Mouse (Mus musculus) mouse embryonic stem cell (cell line): ENCODE data around the gene Gas7.

Experiments
- in situ Hi-C, 2 experiments: fragments of 300-500 bp; cut with MboI; formaldehyde crosslinking; loops; 1 replicate in 1 of 2; 3 replicates in 1 of 2; pipeline ENCODE4 v1.14.3; 2019 to 2020; ENCODE audit warnings: low sequenced_read_pairs in 2 of 2, low pct_unique_long_range_greater_than_20kb in 1 of 2, mixed read lengths in 1 of 2; ENCODE audit not compliant: unreplicated experiment in 1 of 2

Gene Gas7

DNA sequence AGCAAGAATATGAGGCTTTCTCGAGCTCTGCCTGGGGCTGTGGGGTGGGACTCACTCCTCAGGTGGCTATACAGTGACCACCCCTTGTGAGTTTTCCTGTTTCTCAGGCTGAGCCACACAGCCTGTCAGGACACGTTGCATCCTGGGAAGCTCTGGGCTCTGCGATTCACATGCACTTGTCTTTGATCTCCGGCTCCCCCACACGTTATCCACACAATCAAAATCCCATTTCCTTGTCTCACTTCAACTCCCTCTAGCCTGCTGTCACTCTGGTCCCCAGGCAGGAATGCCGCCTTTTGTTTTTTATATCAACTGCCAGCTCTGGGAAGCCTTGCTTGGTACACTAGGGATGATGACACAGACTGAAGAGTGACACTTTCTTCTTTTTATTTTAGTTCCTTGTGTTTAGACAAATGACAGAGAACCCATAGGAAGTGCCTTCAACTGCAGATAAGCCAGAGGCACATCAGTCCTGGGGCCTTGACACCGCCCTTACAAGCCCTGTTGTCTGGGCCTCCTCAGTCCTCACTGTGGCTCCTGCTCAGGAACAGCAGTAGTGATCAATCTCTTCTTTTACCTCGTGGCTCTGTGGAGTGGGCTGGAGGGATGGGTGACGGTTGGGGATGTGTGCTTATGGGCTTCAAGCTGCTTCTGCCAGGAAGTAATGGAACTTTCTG, 103.7 kb downstream of the Gas7 start:
- in situ Hi-C loops: no loop called here

DNA sequence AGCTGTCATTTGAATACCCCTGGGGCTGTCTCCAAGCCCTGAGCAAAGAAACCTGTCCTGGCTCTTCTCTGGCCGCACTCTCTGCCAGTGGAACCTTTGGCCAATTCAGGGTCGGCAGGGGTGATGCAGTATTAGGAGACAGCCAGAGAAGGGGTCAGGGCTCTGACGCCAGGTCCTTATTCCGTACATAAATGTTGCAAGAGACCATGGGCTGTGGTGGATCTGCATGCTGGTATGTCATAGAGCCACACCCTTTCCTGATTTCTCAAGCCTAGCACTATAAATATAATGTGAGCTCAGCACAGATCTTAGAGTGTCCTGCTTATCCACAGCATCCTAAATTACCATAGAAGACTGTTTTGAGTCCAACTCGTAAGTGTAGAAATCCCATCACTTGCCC, 104.3 kb downstream of the Gas7 start:
- in situ Hi-C loops: no loop called here

DNA sequence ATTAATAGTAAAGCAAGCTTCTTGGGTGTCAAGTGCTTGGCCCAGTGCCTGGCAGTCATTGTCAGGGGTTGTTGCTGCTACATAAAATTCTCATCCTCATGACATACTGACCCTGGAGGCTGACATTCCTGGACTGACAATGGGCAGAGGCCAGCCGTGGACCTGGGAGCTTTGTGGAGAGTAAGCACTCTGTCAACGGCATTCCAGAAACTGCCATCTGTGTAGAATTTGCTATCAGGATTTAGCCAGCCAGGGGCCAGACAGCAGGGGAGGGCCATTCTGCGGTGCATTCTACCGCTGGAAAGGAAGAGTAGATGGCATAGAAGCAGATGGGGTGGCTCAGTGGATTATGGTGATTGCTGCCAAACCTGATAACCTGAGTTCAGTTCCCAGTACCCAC, 106.4 kb downstream of the Gas7 start:
- in situ Hi-C loops: no loop called here

DNA sequence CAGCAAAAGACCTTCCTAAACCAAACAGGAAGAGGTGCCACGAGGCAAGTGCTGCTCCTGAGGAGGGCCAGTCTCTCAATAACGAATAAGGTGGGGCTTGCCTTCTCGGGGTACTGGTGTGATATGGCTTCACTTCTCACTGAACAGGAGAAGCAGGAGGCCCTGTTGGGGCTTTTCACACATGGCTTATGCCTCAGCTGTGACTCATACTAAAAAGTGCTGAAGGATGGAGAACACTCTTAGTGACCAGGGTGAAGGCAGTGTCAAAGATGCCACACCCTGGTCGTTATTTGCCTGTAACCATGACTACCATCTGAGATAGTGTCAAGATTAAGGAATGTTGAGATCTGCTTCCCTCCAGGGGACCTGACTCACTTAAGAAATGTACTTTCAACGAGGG, 107.9 kb downstream of the Gas7 start:
- in situ Hi-C loops: no loop called here

DNA sequence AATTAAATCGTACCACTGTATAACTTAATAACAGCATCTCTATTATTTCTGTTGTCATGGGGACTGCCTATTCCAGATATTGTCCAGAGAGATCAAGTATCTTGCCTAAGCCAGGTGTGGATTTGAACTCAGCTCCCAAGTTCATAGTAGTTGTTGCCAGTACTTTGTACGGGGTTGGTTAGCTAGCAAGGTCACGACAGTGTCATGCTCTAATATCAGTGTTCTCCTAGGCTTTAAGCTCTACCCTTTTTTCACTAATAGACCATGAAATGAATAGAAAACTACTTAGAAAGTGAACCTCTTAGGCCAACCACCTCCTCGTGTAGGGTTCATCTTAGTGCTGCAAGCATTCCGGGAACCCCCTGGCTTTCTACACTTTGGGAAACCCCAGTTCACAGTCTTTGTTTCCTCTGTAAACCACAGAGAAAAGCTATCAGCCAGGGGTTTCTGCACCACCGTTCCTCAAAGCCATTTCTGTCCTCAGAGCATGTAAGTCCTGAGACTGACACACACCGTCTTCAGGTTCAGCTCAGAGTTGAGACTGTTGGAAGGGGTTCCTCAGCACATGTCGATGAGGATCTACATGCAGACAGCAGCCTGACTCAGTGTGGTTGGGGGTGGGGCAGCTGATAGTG, 108.9 kb downstream of the Gas7 start:
- in situ Hi-C loops: no loop called here

DNA sequence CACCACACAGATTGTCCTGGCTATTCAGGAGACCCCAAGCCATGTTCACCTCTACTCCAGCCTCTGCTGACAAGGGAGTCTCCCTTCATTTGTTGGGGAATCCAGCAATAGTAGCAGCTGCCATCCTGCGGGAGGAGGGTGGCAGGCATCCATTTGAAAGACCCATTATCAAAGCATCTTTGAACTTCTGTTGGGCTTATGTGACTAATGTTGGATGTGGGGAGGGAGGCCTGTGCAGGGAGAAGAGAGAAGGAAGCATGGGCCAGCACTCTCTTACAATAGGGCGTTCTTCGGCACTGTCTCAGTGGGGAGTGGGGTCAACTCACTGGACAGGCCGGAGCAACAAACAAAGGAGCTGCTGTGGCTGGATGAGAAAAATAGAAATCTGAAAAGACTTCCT, 110.3 kb downstream of the Gas7 start:
- in situ Hi-C loops: no loop called here

DNA sequence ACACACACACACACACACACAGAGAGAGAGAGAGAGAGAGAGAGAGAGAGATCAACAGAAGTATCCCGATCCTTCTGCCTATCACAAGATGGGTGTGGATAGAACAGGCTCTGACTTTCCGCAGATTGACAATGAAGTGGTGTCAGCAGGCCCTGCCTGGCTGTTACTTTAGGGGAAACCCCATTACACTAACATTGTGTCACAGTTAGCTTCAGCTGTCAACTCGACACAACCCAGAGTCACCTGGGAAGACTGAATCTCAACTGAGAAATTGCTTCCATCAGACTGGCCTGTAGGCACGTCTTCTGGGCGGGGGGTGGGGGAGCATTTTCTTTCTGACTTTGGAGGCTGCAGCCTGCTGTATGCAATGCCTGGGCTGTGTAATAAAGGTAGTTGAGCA, 111.5 kb downstream of the Gas7 start:
- in situ Hi-C loops: no loop called here

DNA sequence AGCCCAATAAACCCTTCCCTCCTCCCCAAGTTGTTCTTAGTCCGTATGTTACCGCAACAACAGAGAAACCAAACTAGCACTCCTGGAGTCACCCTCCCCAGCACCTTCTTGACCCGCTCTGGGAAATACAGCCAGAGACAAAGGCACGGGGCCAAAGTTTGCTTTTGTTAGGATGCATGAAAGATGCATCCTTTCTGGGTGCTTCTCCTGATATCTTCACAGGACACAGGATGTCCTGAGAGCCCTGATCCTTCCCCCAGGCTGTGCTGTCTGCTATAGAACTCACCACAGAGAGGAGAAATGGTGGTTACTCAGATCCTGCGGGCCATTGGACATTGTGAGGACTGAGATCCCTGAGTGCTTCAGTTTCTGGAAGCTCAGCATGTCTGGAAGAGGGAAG, 111.9 kb downstream of the Gas7 start:
- in situ Hi-C loops: no loop called here

DNA sequence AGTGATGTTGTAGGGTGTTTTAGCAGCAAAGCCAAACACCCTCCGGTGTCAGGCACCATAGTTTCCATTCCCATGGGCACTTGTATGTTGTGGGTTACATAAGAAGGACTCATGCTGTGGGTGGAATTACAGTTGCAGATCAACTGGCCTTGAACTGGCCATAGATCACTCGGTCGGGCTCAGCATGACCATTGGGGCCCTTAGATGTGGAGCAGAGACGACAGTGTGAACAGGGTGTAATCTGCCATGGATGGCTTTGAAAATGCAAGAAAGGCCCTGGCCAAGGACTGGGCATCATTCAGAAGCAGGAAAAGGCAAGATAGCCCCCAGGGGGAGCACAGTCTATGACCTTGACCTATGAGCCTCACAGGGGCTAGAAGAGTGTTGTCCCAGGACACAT, 112.8 kb downstream of the Gas7 start:
- in situ Hi-C loops: no loop called here

DNA sequence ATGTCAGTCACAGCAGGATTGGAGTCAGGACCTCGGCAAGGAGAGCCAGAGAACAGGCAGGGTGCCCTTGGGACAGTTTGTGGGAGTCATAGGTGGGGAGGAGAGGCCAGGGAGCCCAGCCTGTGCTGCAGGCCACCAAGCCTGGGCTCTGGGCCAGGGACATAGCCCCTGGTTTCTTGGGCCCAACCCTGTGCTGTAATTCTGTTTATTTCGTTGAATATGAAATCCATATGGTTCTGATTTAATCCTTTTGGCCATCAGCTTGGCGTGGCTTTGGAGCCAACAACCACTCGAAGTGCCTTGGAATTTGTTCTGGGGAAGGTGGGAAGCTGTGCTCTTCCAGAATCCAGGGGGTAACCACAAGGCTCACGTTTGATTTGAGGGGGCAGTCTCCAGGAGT, 113.6 kb downstream of the Gas7 start:
- in situ Hi-C loops: no loop called here

DNA sequence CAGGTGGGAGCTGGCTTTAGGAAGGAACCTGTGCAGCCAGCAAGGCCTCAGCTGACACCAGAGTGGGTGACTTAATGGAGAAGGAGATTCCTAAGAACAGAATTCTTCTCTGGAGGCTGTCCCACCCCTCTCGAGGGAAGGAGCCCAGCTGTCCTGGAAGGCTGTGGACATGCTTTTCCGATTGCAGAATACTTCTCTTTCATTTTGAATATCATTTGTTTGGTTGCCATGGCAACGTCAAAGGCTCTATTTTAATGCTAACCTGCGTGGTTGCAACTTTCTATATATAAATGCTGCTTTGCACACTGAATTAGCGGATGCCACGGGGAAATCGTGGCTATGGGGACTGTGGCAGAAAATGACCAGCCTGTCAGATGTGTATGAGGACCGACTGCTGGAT, 115.7 kb downstream of the Gas7 start:
- in situ Hi-C loops: no loop called here

DNA sequence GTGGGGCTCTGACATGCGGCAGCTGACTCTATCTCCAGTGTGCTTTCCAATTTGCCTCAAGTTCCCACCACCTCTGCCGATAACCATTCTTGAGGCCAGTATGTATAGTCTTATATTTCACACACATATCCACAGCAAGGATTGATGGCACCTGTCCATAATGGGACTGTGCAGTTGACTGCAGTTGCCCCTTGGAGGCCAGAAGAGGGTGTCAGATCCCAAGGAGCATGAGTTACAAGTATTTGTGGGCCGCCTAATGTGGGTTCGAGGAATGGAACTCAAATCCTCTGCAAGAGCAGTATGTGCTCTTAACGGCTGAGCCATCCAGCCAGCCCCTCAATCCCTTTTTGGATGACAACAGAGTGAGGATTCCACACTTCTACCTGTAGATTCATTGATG, 119.1 kb downstream of the Gas7 start:
- in situ Hi-C loops: no loop called here

DNA sequence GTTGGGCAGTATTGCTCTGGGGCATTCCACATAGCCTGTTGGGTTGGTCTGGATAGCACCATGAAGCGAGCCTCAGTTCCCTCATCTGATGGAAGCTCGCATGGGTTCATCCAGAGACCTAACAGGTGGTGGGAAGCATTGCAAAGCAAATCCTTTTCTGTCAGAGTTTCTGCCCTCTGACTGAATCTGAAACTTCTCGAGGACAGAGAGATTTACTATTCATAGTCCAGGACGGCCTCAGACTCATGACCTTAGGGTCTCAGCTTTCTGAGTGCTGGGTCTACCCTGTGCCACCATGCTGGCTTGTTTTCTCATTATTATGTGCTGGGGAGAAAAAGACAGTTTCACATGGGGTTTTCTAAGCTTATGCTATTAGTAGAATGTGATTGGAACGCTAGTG, 122.2 kb downstream of the Gas7 start:
- in situ Hi-C loops: no loop called here

DNA sequence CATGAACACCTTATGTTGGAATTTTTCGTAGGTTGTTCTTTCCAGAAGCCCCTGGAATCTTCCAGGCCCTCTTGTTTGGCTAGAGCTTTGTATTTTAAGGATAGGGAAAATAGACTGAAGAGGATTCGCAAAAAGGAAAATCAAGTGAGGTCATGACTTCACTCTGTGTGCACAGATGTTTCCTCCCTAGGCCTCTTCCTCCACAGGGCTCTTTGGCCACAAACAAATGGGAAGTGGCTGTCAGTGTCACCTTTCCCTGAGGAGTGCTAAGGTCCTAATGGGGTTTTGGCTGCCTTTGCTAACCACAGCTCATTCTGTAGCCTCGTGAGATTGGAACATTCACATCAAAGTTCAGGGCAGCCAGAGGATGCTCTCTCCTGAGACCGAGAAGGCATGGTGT, 122.8 kb downstream of the Gas7 start:
- in situ Hi-C loops: no loop called here

DNA sequence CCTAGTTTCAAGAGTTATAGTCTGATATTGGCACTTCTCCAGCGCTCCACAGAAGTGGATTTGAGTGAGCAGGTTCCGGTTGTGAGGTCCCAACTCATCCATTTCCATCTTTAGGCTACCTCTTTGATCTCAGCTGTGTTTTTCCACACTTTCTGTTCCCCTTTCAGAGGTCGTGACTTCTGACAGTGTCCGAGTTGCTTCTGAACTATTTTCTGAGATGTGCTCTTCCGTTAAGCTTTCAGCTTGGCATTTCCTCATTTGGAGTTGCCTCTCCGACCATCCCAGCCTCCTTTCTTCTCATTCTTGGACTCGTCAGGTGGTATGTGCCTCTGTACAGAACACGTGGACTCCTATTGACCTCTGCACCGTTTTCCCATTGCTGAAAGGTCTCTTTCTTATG, 123.9 kb downstream of the Gas7 start:
- in situ Hi-C loops: no loop called here

DNA sequence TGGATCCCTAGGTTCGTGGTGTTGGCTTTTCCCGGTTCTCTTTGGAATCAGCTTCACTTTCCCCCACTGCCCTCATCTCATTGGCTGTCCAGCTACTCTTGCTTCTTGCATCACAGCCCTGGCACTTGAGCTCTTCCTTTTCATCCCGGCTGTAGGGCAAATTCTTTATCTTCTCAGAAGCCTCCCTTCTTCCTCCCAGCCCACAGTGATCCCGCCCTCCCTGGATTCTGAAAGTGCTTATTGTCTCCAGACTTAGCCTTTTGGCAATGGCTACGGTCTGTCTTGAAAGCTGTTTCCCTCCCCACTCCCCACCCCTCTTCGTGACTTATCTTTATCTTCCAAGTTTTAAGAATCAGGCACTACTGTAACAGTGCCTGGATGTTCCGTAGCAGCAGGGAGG, 126.3 kb downstream of the Gas7 start:
- in situ Hi-C loops: no loop called here

DNA sequence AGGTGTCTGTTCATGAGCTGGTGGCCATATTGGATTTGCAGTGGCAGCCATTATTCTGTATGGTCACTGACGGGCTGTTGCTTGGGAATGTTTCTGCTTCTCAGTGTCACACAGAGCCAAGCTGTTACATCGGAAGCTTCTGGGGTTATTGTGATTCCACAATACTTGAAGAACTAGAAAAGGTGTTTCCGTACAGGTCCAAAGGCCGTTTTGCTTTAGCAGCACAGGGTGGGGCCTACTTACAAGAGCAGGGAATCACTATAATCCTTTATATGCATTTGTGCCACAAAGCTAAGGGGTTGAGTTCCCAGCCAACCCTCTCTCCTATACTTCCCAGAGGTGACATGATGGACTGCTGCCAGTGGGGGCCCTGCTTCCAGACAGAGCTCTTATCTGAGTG, 127.3 kb downstream of the Gas7 start:
- in situ Hi-C loops: no loop called here

DNA sequence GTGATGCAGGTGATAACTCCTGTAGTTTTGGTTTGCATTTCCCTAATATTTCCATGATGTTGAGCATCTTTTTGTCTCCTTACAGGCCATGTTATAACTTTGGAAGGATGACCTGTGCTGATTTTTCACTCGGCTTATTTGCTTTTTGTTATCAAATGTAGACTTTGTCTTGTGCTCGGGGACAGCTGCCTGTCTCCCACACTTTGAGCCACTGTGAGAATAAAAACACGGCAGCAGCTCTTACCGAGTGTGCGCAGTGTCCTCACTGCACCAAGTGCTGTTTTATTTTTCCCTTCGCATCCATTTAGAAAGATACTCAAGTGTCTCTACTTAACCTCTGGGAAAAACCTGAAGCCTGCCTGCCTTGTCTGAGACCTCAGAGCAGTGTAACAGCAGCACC, 129.8 kb downstream of the Gas7 start:
- in situ Hi-C loops: no loop called here

DNA sequence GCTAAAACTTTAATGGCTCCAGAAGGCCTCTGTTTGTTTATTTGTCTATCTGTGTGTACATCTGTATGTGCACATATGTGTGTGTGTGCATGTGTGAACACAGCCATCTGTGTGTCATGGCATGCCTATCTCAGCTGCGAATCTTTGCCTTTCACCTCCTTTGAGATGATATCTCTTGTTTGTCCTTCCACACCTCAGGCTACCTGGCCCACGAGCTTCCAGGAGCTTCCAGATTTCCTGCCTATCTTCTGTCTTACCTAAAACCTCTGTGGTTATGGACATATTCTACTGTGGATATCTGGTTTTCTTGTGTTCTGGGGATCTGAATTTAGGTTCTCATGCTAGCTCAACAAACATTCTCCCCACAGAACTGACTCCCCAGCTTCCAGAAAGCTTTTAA, 130.4 kb downstream of the Gas7 start:
- in situ Hi-C loops: no loop called here

DNA sequence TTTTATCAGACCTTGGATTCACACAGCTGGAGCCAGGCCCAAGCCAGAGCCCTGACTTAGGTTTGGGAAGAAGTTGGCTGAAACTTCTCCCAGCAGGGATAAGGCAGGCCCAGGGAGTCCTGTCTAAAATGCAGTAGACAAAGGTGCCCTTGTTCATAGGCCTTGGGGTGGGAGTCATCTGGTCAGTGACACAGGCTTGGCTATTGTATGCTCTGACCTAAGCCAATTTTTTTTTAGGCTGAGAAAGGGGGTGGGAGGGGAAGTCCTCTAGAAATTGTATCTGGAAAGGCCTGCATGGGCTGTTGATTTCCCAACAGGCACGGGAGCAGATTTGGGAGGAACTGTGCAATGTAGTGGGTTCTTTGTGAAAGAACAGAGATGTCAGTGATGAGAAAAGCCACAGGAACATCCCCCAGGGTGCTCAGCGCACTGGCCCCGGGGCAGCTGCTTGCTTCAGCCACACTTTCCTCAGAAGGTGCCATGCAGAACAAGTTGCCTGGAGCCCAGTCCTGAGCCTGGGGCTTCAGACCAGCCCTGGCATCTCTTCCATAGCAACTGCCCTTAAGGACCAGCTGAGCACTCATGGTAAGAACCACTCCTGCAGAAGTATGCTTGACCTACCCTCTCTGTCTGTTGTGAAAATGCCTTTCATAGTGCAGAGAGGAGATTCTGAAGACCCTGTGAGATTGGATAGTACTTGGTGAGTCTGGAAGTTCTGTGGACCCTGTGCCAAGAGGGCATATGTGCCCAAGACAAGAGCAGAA, 131.2 kb downstream of the Gas7 start:
- in situ Hi-C loops: no loop called here
